Mouse (Mus musculus) kidney, adult 18-20 months (tissue): Measurements from ENCODE around the gene 1110051M20Rik.

ENCODE experiments used
- DNase-seq: peaks from one replicate; pipeline ENCODE4 v3.0.0; 2021

The 1110051M20Rik gene

DNA sequence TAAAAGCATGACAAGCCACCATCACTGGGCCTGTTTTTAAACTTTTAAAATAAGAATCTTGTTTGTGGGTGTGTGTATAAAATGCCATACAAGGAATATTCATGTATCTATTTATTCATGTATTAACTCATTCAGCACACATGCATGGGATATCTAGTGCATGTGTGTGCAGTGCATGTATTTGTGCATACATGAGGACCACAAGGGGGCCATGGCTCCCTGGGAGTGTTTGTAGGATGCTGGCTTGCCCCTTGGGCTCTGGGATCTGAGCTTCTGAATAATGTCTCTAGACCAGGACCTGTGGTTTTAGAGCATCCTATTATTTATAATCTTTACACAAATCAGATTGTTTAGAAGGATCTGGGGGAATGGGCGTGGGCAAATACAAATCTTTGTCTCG, 143.7 kb downstream of the 1110051M20Rik start:
- DNase-seq: no peak

DNA sequence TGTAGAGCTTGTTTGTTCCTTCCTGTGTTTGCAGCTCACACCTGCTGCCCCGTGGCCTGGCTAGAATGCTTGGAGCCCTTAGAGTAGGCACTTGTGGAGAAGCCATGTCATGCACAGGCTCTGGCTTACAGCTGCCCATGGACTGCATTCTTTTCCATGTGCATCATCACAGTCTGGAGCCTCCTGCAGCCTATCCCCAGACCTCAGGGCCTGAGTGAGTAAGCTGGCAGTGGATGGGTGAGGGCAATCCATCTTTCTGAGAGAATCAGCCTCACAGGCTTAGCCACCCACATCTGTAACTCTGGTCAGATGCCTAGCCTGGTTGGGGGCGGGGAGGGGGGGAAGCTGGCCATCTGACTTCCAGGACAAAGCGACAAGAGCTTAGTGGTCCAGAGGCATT, 145.3 kb downstream of the 1110051M20Rik start:
- no peak for DNase-seq

GRCm38 (mm10) chr2:91295895-91296294, 148.6 kb downstream of the 1110051M20Rik start:
- DNase-seq: no peak

- no peak for DNase-seq
Measured at GRCm38 (mm10) chr2:91294226-91294625, 150.3 kb downstream of the 1110051M20Rik start.

DNA sequence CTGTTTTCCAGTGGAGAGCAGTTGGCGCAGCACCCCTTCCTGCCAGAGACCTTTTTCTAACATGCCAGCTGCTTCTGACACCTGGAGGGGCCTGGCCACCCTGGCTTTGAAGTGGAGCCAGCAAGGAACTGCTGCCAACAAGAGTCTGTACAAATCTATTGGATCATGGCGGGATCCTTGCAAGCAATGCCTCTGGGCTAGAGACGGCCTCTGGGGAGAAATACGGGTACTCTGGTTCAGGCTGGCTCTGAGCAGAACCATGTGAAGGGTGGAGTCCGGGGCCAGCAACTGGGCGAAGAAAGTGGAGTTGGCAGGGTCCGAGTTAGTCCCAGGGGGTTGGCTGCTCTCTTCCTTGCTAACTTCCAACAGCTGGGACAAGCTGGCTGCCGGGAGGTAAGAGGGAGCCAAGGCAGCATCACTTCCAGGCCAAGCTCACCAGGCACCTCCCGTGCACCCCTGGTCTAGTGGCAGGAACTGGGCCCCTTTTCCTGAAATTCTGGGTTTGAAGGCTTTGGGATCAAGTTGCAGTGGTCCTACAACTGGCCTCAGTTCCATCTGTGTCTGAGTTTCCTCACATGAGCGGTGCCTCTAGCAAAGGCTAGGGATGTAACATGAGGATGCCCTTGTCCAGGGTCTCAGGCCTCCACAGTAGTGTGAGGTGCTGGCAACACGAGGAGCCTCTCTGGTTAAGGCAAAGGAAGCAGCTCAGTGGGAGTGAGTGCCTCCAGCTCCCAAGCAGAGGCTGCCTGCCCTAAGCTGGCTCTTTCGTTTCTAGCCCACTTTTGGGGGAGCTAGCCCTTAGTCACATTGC, 153.1 kb downstream of the 1110051M20Rik start:
- no peak for DNase-seq

GRCm38 (mm10) chr2:91287563-91287962, 156.9 kb downstream of the 1110051M20Rik start:
- no peak for DNase-seq

- DNase-seq: peak; percentile 80
Measured at GRCm38 (mm10) chr2:91285885-91286505, 158.5 kb downstream of the 1110051M20Rik start.

GRCm38 (mm10) chr2:91284375-91285199, 159.9 kb downstream of the 1110051M20Rik start:
- no peak for DNase-seq

- DNase-seq: no peak
Measured at GRCm38 (mm10) chr2:91283972-91284371, 160.5 kb downstream of the 1110051M20Rik start.

DNA sequence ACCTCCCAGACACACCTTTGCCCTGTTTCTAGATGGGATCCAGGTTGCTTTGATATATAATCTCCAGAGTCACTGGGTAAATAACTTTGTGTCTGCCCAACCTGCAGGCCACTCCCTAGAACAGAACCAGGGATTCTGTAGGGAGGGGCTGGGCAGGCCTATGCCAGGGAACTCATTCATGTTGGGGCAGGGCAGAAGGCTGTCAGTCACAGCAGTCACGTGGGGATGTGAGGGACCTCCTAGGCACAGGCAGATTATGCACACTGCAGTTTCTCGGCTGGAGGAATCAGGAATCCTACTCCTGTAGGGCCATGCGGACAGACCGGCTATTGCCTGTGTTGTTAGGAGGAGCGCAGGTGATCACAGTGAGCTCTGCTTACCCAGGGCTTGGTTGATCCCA, 163.1 kb downstream of the 1110051M20Rik start:
- DNase-seq: peak; percentile 10

GRCm38 (mm10) chr2:91279372-91279755, 165.1 kb downstream of the 1110051M20Rik start:
- no peak for DNase-seq

DNA sequence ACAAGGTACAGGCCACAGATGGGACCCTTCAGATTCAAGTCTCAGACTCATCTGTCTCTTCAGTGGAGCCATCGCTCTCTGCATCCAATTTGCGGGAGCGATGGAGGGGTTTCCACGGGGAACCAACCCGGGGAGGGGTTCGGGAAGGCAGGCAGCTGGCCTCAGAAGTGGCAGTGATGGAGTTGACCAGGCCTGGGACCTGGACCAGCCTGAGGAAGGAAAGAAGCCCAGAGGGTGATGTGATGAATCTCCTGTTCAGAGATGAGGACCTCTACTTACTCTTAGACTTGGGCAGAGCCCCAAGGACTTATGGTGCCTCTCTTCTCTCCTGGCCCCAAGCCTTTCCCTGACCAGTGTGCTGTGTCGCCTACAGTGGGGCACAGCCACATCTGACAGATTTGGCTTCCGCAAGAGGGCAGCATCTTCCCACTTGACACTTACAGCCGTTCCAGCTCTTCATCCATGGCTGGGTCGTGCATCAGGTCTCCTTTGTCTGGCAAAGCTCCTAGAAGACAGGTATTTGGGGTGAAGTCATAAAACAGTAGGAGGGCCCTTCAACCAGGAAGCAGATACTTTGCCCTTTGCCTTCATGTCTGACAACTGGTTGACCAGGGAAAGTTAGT, 165.6 kb downstream of the 1110051M20Rik start:
- DNase-seq: peak; percentile 59

DNA sequence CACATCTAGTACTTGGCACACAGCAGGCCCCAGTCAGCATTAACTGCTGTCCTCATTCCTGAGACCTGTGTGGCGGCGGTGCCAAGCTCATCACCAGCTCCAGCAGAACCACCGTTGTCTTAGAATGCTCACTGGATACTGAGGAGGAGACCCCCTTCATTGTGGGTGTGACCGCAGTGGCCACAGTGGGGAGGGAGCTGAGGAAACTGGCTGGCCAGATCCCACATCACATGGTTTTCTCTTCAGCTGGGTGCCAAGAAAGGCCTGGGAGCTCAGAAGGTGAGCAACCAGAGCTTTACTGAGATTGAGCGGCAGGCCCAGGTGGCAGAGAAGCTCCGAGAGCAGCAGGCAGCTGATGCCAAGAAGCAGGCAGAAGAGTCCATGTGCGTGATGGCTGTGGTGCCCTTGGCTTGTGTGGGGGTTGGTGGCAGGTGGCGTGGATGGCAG, 174.8 kb downstream of the 1110051M20Rik start:
- no peak for DNase-seq

DNA sequence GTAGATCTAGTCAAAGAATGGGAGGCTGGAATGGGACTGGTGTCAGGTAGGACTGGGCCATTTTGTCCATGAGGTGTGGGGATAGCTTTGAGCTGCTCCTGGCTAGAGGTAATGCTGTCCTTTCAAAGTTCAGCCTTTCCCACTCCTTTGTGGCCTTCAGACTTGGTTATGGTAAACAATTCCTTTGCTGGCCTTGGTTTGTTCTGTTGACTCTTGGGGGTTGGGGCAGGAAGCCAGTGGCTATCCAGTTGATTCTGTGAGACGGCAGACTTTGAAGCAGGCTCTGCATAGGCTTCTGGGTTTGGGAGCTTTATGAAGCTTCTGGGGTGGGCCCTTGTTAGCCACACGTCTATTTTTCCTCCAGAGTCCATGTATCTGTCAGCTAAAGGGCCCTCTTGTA, 175.8 kb downstream of the 1110051M20Rik start:
- no peak for DNase-seq

DNA sequence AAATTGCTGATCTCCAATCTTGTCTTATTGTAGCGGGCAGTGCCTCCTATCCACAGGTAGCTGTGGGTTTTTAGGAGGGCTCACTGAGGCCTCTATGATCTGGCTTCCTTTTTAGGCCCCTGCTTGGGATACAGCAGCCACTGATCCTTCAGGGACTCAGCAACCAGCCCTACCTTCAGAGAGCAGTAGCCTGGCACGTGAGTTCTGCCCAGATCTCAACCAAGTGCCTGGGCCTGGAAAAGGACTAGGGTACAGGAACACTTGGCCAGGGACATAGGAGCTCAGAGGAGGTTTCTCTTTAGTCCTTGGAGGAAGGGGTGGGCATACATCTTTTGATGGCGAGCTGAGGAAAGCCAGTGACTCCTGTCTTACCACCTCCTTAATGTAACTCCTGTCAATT, 176.5 kb downstream of the 1110051M20Rik start:
- DNase-seq: no peak

- DNase-seq: peak; percentile 99
Measured at GRCm38 (mm10) chr2:91264711-91265681, 179.5 kb downstream of the 1110051M20Rik start, which contains the start of gene Arfgap2. TSS of gene Arfgap2 (plus strand) at chr2:91264974.

GRCm38 (mm10) chr2:91263692-91264660, 180.5 kb downstream of the 1110051M20Rik start:
- peak; percentile 19 for DNase-seq

GRCm38 (mm10) chr2:91259493-91259892, 185.0 kb downstream of the 1110051M20Rik start:
- DNase-seq: no peak

GRCm38 (mm10) chr2:91258830-91259229, 185.7 kb downstream of the 1110051M20Rik start:
- no peak for DNase-seq

GRCm38 (mm10) chr2:91258054-91258453, 186.4 kb downstream of the 1110051M20Rik start:
- no peak for DNase-seq
